Comparison of ENCODE assay signal across 9 mouse cellular contexts in the genomic region with DNA sequence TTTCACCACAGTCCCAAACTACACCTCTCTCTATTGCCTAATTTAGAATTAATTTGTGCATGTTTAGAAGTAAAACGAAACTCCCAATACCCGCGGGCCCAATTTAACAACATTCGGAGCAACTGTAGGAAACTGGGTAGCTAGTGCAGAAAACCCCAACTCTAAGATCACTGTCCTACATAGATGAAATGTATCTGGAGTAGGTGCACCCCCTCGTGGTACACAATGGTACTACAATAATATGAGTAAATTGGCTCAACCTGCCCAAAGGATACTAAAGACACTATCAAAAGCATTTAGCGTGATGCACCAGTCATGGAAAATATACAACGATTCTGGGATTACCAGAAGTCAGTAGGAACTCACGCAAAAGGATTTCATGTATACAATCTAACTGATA. TPM values are rescaled to one million over a fixed set of nuclear protein-coding genes. Genes with fewer than 3 reads are reported as not detected.
DNase-seq lines count a peak whose midpoint lies in the region; ATAC-seq and TF ChIP-seq lines count a peak whose summit lies in the region.
"Had no signal": no experiment of that assay in that cellular context is flagged by ENCODE, and none has a peak within 500 bp of the region (broad histone marks: within the 10 kb centered on the region; RNA-seq: fewer than 3 reads in every experiment).

No protein-coding gene starts in this region.

- H3K9ac ChIP-seq in lung, embryonic 14.5 days = no peak overlapping the region
- H3K9ac ChIP-seq: heart, embryonic 13.5 days had no signal

- no peaks in the 10 kb centered on the region for H3K36me3 ChIP-seq in lung, embryonic 14.5 days (ENCODE audit: insufficient read depth)
- H3K36me3 ChIP-seq: heart, embryonic 13.5 days had no signal

- WGBS in cerebellum, adult 2 months = 4% methylated on average over 8 of the region's 8 CpGs
- WGBS in lung, embryonic 14.5 days = 18% methylated on average over 8 of the region's 8 CpGs

- H3K4me2 ChIP-seq in lung, embryonic 14.5 days = no peak overlapping the region
- H3K4me2 ChIP-seq: heart, embryonic 13.5 days had no signal

- H3K4me1 ChIP-seq in cerebellum, adult 2 months (ENCODE audit: control insufficient read depth, insufficient read depth, low read length) = no peaks in the 10 kb centered on the region
- no peaks in the 10 kb centered on the region for H3K4me1 ChIP-seq in lung, embryonic 14.5 days (ENCODE audit: insufficient read depth)
- H3K4me1 ChIP-seq: heart, embryonic 13.5 days had no signal

- peak; percentile 39; the same call in 1 of the 2 replicates for TF ChIP-seq CTCF in cerebellum, adult 2 months (IDR thresholded peaks at IDR 0.05; ENCODE audit: borderline replicate concordance, insufficient read depth, low read depth, low read length)
- TF ChIP-seq CTCF in lung, embryonic 14.5 days (IDR thresholded peaks at IDR 0.05; ENCODE audit: low read depth) = peak; percentile 86

- peak; percentile 90 for ATAC-seq in frontal cortex, adult (ENCODE audit: low TSS enrichment)
- ATAC-seq in lung, embryonic 14.5 days (ENCODE audit: insufficient read depth) = no peak; the same call in none of the 2 replicates

- no peaks in the 10 kb centered on the region for H3K27me3 ChIP-seq in cerebellum, adult 2 months (ENCODE audit: control insufficient read depth, insufficient read depth, low read length)
- no peaks in the 10 kb centered on the region for H3K27me3 ChIP-seq in lung, embryonic 14.5 days (ENCODE audit: insufficient read depth, low read length)
- H3K27me3 ChIP-seq: heart, embryonic 13.5 days had no signal

- no peaks in the 10 kb centered on the region for H3K9me3 ChIP-seq in lung, embryonic 14.5 days (ENCODE audit: low read depth, low read length)
- H3K9me3 ChIP-seq: heart, embryonic 13.5 days had no signal

- no peak for TF ChIP-seq POLR2A in cerebellum, adult 2 months (IDR thresholded peaks at IDR 0.05; ENCODE audit: borderline replicate concordance, insufficient read depth, low read length)

- no peak overlapping the region for H3K4me3 ChIP-seq in cerebellum, adult 2 months (replicated peaks; ENCODE audit: insufficient read depth, low read depth, low read length)
- H3K4me3 ChIP-seq in lung, embryonic 14.5 days (ENCODE audit: low read depth, low read length) = no peak overlapping the region
- H3K4me3 ChIP-seq: heart, embryonic 13.5 days had no signal

- H3K27ac ChIP-seq in cerebellum, adult 2 months (ENCODE audit: insufficient read depth, low read length) = no peak overlapping the region
- H3K27ac ChIP-seq in lung, embryonic 14.5 days (ENCODE audit: low read depth) = no peak overlapping the region
- H3K27ac ChIP-seq: heart, embryonic 13.5 days had no signal

- DNase-seq in 416B (ENCODE audit: low read depth) (peak; percentile 75), ES-CJ7 (ENCODE audit: low read depth, low spot score) (peak; percentile 76)
- peak; percentile 49 to 74 for DNase-seq in cerebellum, adult 2 months
- peak; percentile 68 to 71 for DNase-seq in kidney, postnatal 36 days
- DNase-seq in lung, embryonic 14.5 days = peak; percentile 89
- peak; percentile 93 for DNase-seq in retina, embryonic 14.5 days (ENCODE audit: low spot score)
- no peak for DNase-seq in ovary, postnatal 36 days (ENCODE audit: low spot score)

RNA-seq across cellular contexts. Expression of gene Cd1d1, which starts 22.7 kb away (rescaled TPM):
- polyA plus RNA-seq in cerebellum, adult 2 months (2012; rRNA removed) = 3.6 and 4.0 TPM in 2 replicates
- polyA plus RNA-seq in lung, embryonic 14.5 days (2014; fragmentation: Nextera tagmentation; extraction: Ambion mirVana) = 31.9 and 35.3 TPM in 2 replicates

RNA-seq across cellular contexts. Expression of gene Dclk2, which starts 55.9 kb away (rescaled TPM):
- 59.1 and 59.5 TPM in 2 replicates for polyA plus RNA-seq in cerebellum, adult 2 months (2012; rRNA removed)
- 7.3 and 8.2 TPM in 2 replicates for polyA plus RNA-seq in lung, embryonic 14.5 days (2014; fragmentation: Nextera tagmentation; extraction: Ambion mirVana)
